Mouse (Mus musculus): Measurements from ENCODE around the gene Pbrm1. TPM values are rescaled to one million over a fixed set of nuclear protein-coding genes. Genes with fewer than 3 reads are reported as not detected.

The Pbrm1 gene
- 46.9 TPM for polyA plus RNA-seq (2021)

- no peak for TF ChIP-seq CTCF (IDR thresholded peaks at IDR 0.05)
- ATAC-seq: peak; percentile 62
- POLR2A ChIA-PET: interaction anchor here (0.6 to 0.8 kb wide), 2 partner anchors 15 to 68 kb away, joined by 5 to 7 read pairs; no protein-coding TSS in a partner anchor
- no peaks in the 10 kb centered on the region for H3K27me3 ChIP-seq
- no peak for DNase-seq (ENCODE audit: low read depth, low spot score)
- CTCF ChIA-PET: interaction anchor here (0.9 kb wide), 1 partner anchor 16 kb away, joined by 3 read pairs; no protein-coding TSS in a partner anchor
- in situ Hi-C loops (cut with MboI; ENCODE audit: low pct_unique_long_range_greater_than_20kb): loop anchor here (25.0 kb wide), 1 partner anchor 693 kb away; no protein-coding TSS in a partner anchor
These were observed at the start of gene Pbrm1, which contains the start of gene Gnl3 for GRCm38 (mm10) chr14:31018860-31019291. Gene Pbrm1 (plus strand): TSS chr14:31019138. Gene Gnl3 (minus strand): TSS chr14:31019152.

GRCm38 (mm10) chr14:30974204-30974603 is 44.7 kb upstream of the Pbrm1 start:
- ChIA-PET CTCF (interaction anchor here (0.9 to 1.6 kb wide), 2 partner anchors 13 to 108 kb away, joined by 3 read pairs; no protein-coding TSS in a partner anchor), POLR2A (no interaction called here)
- peak; percentile 60 for ATAC-seq
- peak; percentile 39 for DNase-seq (ENCODE audit: low read depth, low spot score)
- H3K27me3 ChIP-seq: no peaks in the 10 kb centered on the region
- in situ Hi-C loops (cut with MboI; ENCODE audit: low pct_unique_long_range_greater_than_20kb): no loop called here
- TF ChIP-seq CTCF (IDR thresholded peaks at IDR 0.05): no peak

GRCm38 (mm10) chr14:30976222-30976621 is 42.7 kb upstream of the Pbrm1 start:
- DNase-seq (ENCODE audit: low read depth, low spot score) (no peak), ATAC-seq (no peak)
- in situ Hi-C loops (cut with MboI; ENCODE audit: low pct_unique_long_range_greater_than_20kb): no loop called here
- POLR2A ChIA-PET: no interaction called here
- H3K27me3 ChIP-seq: no peaks in the 10 kb centered on the region
- no peak for TF ChIP-seq CTCF (IDR thresholded peaks at IDR 0.05)
- CTCF ChIA-PET: no interaction called here

GRCm38 (mm10) chr14:30996417-30996816 is 22.5 kb upstream of the Pbrm1 start:
- no peaks in the 10 kb centered on the region for H3K27me3 ChIP-seq
- TF ChIP-seq CTCF (IDR thresholded peaks at IDR 0.05): no peak
- in situ Hi-C loops (cut with MboI; ENCODE audit: low pct_unique_long_range_greater_than_20kb): no loop called here
- ChIA-PET CTCF (no interaction called here), POLR2A (no interaction called here)
- no peak for DNase-seq (ENCODE audit: low read depth, low spot score)
- no peak for ATAC-seq

GRCm38 (mm10) chr14:31000356-31000755 is 18.6 kb upstream of the Pbrm1 start:
- no peak for TF ChIP-seq CTCF (IDR thresholded peaks at IDR 0.05)
- ChIA-PET CTCF (interaction anchor here (1.2 kb wide), 1 partner anchor 10 kb away, joined by 3 read pairs; no protein-coding TSS in a partner anchor), POLR2A (no interaction called here)
- in situ Hi-C loops (cut with MboI; ENCODE audit: low pct_unique_long_range_greater_than_20kb): loop anchor here (25.0 kb wide), 1 partner anchor 712 kb away; no protein-coding TSS in a partner anchor
- DNase-seq (ENCODE audit: low read depth, low spot score) (no peak), ATAC-seq (no peak)
- no peaks in the 10 kb centered on the region for H3K27me3 ChIP-seq

- DNase-seq (ENCODE audit: low read depth, low spot score) (no peak), ATAC-seq (peak; percentile 41)
- TF ChIP-seq CTCF (IDR thresholded peaks at IDR 0.05): no peak
- ChIA-PET CTCF (interaction anchor here (1.2 kb wide), 1 partner anchor 9 kb away, joined by 3 read pairs; no protein-coding TSS in a partner anchor), POLR2A (no interaction called here)
- in situ Hi-C loops (cut with MboI; ENCODE audit: low pct_unique_long_range_greater_than_20kb): loop anchor here (25.0 kb wide), 1 partner anchor 711 kb away; no protein-coding TSS in a partner anchor
- no peaks in the 10 kb centered on the region for H3K27me3 ChIP-seq
These were observed 18.1 kb upstream of the Pbrm1 start for GRCm38 (mm10) chr14:31000816-31001306.

- in situ Hi-C loops (cut with MboI; ENCODE audit: low pct_unique_long_range_greater_than_20kb): loop anchor here (25.0 kb wide), 1 partner anchor 711 kb away; no protein-coding TSS in a partner anchor
- no peak for DNase-seq (ENCODE audit: low read depth, low spot score)
- ATAC-seq: peak; percentile 91
- CTCF ChIA-PET: interaction anchor here (0.6 to 1.2 kb wide), 4 partner anchors 8 to 198 kb away, joined by 3 to 4 read pairs (median 3); no protein-coding TSS in a partner anchor
- POLR2A ChIA-PET: interaction anchor here (0.6 to 1.3 kb wide), 3 partner anchors 9 to 258 kb away, joined by 3 read pairs; partner anchors contain the start of gene Smim4
- no peaks in the 10 kb centered on the region for H3K27me3 ChIP-seq
- TF ChIP-seq CTCF (IDR thresholded peaks at IDR 0.05): no peak
These were observed 17.4 kb upstream of the Pbrm1 start, which contains the start of the genes Glt8d1 and Spcs1 for GRCm38 (mm10) chr14:31001307-31002205. Gene Glt8d1 (plus strand): TSS chr14:31001400. Gene Spcs1 (minus strand): TSS chr14:31001672.

- in situ Hi-C loops (cut with MboI; ENCODE audit: low pct_unique_long_range_greater_than_20kb): loop anchor here (25.0 kb wide), 1 partner anchor 708 kb away; no protein-coding TSS in a partner anchor
- H3K27me3 ChIP-seq: no peaks in the 10 kb centered on the region
- ATAC-seq: no peak
- TF ChIP-seq CTCF (IDR thresholded peaks at IDR 0.05): no peak
- DNase-seq (ENCODE audit: low read depth, low spot score): no peak
- ChIA-PET POLR2A (interaction anchor here (1.1 to 1.3 kb wide), 2 partner anchors 11 to 177 kb away, joined by 3 read pairs; no protein-coding TSS in a partner anchor), CTCF (interaction anchor here (1.0 to 3.8 kb wide), 2 partner anchors 11 to 13 kb away, joined by 3 to 11 read pairs; no protein-coding TSS in a partner anchor)
These were observed 14.4 kb upstream of the Pbrm1 start for GRCm38 (mm10) chr14:31004527-31004926.

GRCm38 (mm10) chr14:31006779-31007178 is 12.2 kb upstream of the Pbrm1 start:
- ATAC-seq (no peak), DNase-seq (ENCODE audit: low read depth, low spot score) (no peak)
- ChIA-PET CTCF (interaction anchor here (3.8 kb wide), 1 partner anchor 8 kb away, joined by 11 read pairs; no protein-coding TSS in a partner anchor), POLR2A (no interaction called here)
- H3K27me3 ChIP-seq: no peaks in the 10 kb centered on the region
- no peak for TF ChIP-seq CTCF (IDR thresholded peaks at IDR 0.05)
- in situ Hi-C loops (cut with MboI; ENCODE audit: low pct_unique_long_range_greater_than_20kb): loop anchor here (25.0 kb wide), 1 partner anchor 706 kb away; no protein-coding TSS in a partner anchor

GRCm38 (mm10) chr14:31011588-31011987 is 7.3 kb upstream of the Pbrm1 start:
- CTCF ChIA-PET: interaction anchor here (1.6 kb wide), 1 partner anchor 9 kb away, joined by 4 read pairs; no protein-coding TSS in a partner anchor
- DNase-seq (ENCODE audit: low read depth, low spot score) (no peak), ATAC-seq (no peak)
- no peak for TF ChIP-seq CTCF (IDR thresholded peaks at IDR 0.05)
- POLR2A ChIA-PET: no interaction called here
- H3K27me3 ChIP-seq: no peaks in the 10 kb centered on the region
- in situ Hi-C loops (cut with MboI; ENCODE audit: low pct_unique_long_range_greater_than_20kb): loop anchor here (25.0 kb wide), 1 partner anchor 701 kb away; no protein-coding TSS in a partner anchor

Data from Patski (cell line).